Mouse (Mus musculus): Measurements from ENCODE around the gene Rchy1. TPM values are rescaled to one million over a fixed set of nuclear protein-coding genes. Genes with fewer than 3 reads are reported as not detected.

The Rchy1 gene
- total and polyA plus RNA-seq, 3 experiments = 28.2 to 34.1 (median 32.4) TPM

- dilution Hi-C loops (cut with MboI; ENCODE audit: extremely low pct_ligation_motif_present, extremely low pct_unique_long_range_greater_than_20kb, low sequenced_read_pairs) (no loop called here), in situ Hi-C loops (cut with MboI; ENCODE audit: low pct_ligation_motif_present, low pct_unique_long_range_greater_than_20kb, low sequenced_read_pairs) (no loop called here)
- Histone ChIP-seq H3K4me3 (replicated peaks in 1 of 3; ENCODE audit: low read depth in 2 of 3, low read length in 2 of 3, poor library complexity in 1 of 3) (no peak overlapping the region), H3K36me3 (replicated peaks in 1 of 2; ENCODE audit: control insufficient read depth in 1 of 2, insufficient read depth in 1 of 2, low read length in 1 of 2) (no peaks in the 10 kb centered on the region), H3K27ac (ENCODE audit: insufficient read depth, low read depth) (no peak overlapping the region), H3K4me1 (ENCODE audit: control insufficient read depth in 1 of 2, insufficient read depth in 2 of 2) (peaks cover 15 to 54% of the 10 kb centered on the region in 2 experiments; a peak in 3 of 4 replicates), H3K9ac (ENCODE audit: insufficient read depth, low read depth) (no peak overlapping the region), H3K9me3 (replicated peaks; ENCODE audit: low read length) (peaks cover 4% of the 10 kb centered on the region), H3K4me2 (ENCODE audit: insufficient read depth, low read depth, poor library complexity, severe bottlenecking) (no peak overlapping the region; the same call in 1 of the 2 replicates), H3K79me2 (replicated peaks; ENCODE audit: control insufficient read depth, extremely low read depth, insufficient read depth, poor library complexity, severe bottlenecking) (no peaks in the 10 kb centered on the region), H3K27me3 (replicated peaks) (no peaks in the 10 kb centered on the region)
- TF ChIP-seq TBP (conservative IDR thresholded peaks at IDR 0.05; ENCODE audit: low read depth, low read length) = no peak
- no peak for TF ChIP-seq ZC3H11A (IDR thresholded peaks at IDR 0.05; ENCODE audit: low read depth, low read length)
- TF ChIP-seq PAX5 (IDR thresholded peaks at IDR 0.05; ENCODE audit: low read length) = no peak
- no peak for TF ChIP-seq MYC (IDR thresholded peaks at IDR 0.05; ENCODE audit: low read depth, low read length)
- TF ChIP-seq GABPA (IDR thresholded peaks at IDR 0.05; ENCODE audit: insufficient replicate concordance, low read depth, low read length) = no peak
- no peak for TF ChIP-seq BHLHE40 (IDR thresholded peaks at IDR 0.05; ENCODE audit: low read depth, low read length)
- no peak for TF ChIP-seq NELFE (IDR thresholded peaks at IDR 0.05; ENCODE audit: low read depth, low read length)
- TF ChIP-seq MAZ (IDR thresholded peaks at IDR 0.05; ENCODE audit: low read depth, low read length) = no peak
- no peak for TF ChIP-seq ETS1 (conservative IDR thresholded peaks at IDR 0.05; ENCODE audit: low read depth, low read length)
- DNase-seq (ENCODE audit: extremely low read depth) = no peak
Measured at GRCm38 (mm10) chr5:91987799-91988198, 24.9 kb upstream of the Rchy1 start.

GRCm38 (mm10) chr5:91987236-91987635, 24.4 kb upstream of the Rchy1 start, which contains the start of gene Odaph:
TSS of gene Odaph (plus strand) at chr5:91987475.
- dilution Hi-C loops (cut with MboI; ENCODE audit: extremely low pct_ligation_motif_present, extremely low pct_unique_long_range_greater_than_20kb, low sequenced_read_pairs) (no loop called here), in situ Hi-C loops (cut with MboI; ENCODE audit: low pct_ligation_motif_present, low pct_unique_long_range_greater_than_20kb, low sequenced_read_pairs) (no loop called here)
- Histone ChIP-seq H3K27me3 (replicated peaks) (no peaks in the 10 kb centered on the region), H3K79me2 (replicated peaks; ENCODE audit: control insufficient read depth, extremely low read depth, insufficient read depth, poor library complexity, severe bottlenecking) (no peaks in the 10 kb centered on the region), H3K4me3 (replicated peaks in 1 of 3; ENCODE audit: low read depth in 2 of 3, low read length in 2 of 3, poor library complexity in 1 of 3) (no peak within 1 kb of the TSS), H3K9me3 (replicated peaks; ENCODE audit: low read length) (peaks cover 4% of the 10 kb centered on the region), H3K4me1 (ENCODE audit: control insufficient read depth in 1 of 2, insufficient read depth in 2 of 2) (peaks cover 15 to 48% of the 10 kb centered on the region in 2 experiments; a peak in 3 of 4 replicates), H3K9ac (ENCODE audit: insufficient read depth, low read depth) (no peak within 1 kb of the TSS), H3K27ac (ENCODE audit: insufficient read depth, low read depth) (no peak within 1 kb of the TSS), H3K36me3 (replicated peaks in 1 of 2; ENCODE audit: control insufficient read depth in 1 of 2, insufficient read depth in 1 of 2, low read length in 1 of 2) (no peaks in the 10 kb centered on the region), H3K4me2 (ENCODE audit: insufficient read depth, low read depth, poor library complexity, severe bottlenecking) (peak within 1 kb of the TSS; percentile 2; the same call in 1 of the 2 replicates)
- TF ChIP-seq MAZ (IDR thresholded peaks at IDR 0.05; ENCODE audit: low read depth, low read length) (no peak), SIN3A (IDR thresholded peaks at IDR 0.05; ENCODE audit: low read length) (0 out of 2 replicates have a peak, but pooled peaks have one; percentile 20), IRF4 (IDR thresholded peaks at IDR 0.05; ENCODE audit: low read depth, low read length) (0 out of 2 replicates have a peak, but pooled peaks have one; percentile 36), JUN (IDR thresholded peaks at IDR 0.05; ENCODE audit: insufficient read depth, low read depth, low read length) (no peak), ELF1 (IDR thresholded peaks at IDR 0.05; ENCODE audit: low read depth, low read length) (peak; percentile 23; the same call in 1 of the 2 replicates), BHLHE40 (IDR thresholded peaks at IDR 0.05; ENCODE audit: low read depth, low read length) (peak; percentile 44; the same call in 1 of the 2 replicates), MEF2A (IDR thresholded peaks at IDR 0.05; ENCODE audit: borderline replicate concordance, low read depth, low read length) (0 out of 2 replicates have a peak, but pooled peaks have one; percentile 15), POLR2AphosphoS2 (IDR thresholded peaks at IDR 0.05; ENCODE audit: low read depth, low read length) (no peak), EP300 (IDR thresholded peaks at IDR 0.05; ENCODE audit: low read length) (peak; percentile 47; the same call in 1 of the 2 replicates), MAFK (IDR thresholded peaks at IDR 0.05; ENCODE audit: insufficient replicate concordance, low read length) (no peak), UBTF (IDR thresholded peaks at IDR 0.05; ENCODE audit: low read depth, low read length) (no peak), ETS1 (conservative IDR thresholded peaks at IDR 0.05; ENCODE audit: low read depth, low read length) (peak; percentile 37)
- DNase-seq (ENCODE audit: extremely low read depth) = peak; percentile 71
